Mouse (Mus musculus) stomach, embryonic 15.5 days (tissue): Measurements from ENCODE around the gene Fasn. TPM values are rescaled to one million over a fixed set of nuclear protein-coding genes. Genes with fewer than 3 reads are reported as not detected.

Experiments used
- ATAC-seq: fragments of 200-750 bp; cut with Nextera tagmentation; 2 replicates; pipeline ENCODE4 v1.8.0; 2017; ENCODE audit warnings: low read depth, moderate number of reproducible peaks, moderate TSS enrichment; ENCODE audit not compliant: insufficient read depth, low FRiP score
- H3K27ac ChIP-seq: fragments of 300-500 bp; sonication (generic); 2 replicates; pipeline ENCODE4 v1.5.1; 2015; ENCODE audit warnings: mild to moderate bottlenecking, inconsistent platforms
- H3K27me3 ChIP-seq: fragments of 300-500 bp; sonication (generic); replicated peaks from 2 replicates; pipeline ENCODE4 v1.6.1; 2015; ENCODE audit warnings: inconsistent platforms
- H3K36me3 ChIP-seq: fragments of 300-500 bp; sonication (generic); 2 replicates; pipeline ENCODE4 v1.6.1; 2015; ENCODE audit warnings: inconsistent platforms
- H3K4me1 ChIP-seq: fragments of 300-500 bp; sonication (generic); 2 replicates; pipeline ENCODE4 v1.6.1; 2015; ENCODE audit warnings: inconsistent platforms
- H3K4me2 ChIP-seq: fragments of 300-500 bp; sonication (generic); 2 replicates; pipeline ENCODE4 v1.6.1; 2015; ENCODE audit warnings: mild to moderate bottlenecking, inconsistent platforms
- H3K4me3 ChIP-seq: fragments of 300-500 bp; sonication (generic); replicated peaks from 2 replicates; pipeline ENCODE4 v1.5.1; 2015; ENCODE audit warnings: inconsistent platforms
- H3K9ac ChIP-seq: fragments of 300-500 bp; sonication (generic); 2 replicates; pipeline ENCODE4 v1.6.1; 2015; ENCODE audit warnings: inconsistent platforms
- H3K9me3 ChIP-seq: fragments of 300-500 bp; sonication (generic); 2 replicates; pipeline ENCODE4 v1.6.1; 2016; ENCODE audit warnings: inconsistent platforms
- WGBS: fragments of 180-500 bp; shearing (Covaris S2); methylation state at CpG from one replicate; pipeline ENCODE4 v1.1.7; 2015; 5-methylcytosine and 5-hydroxymethylcytosine counted together
- polyA plus RNA-seq: library from polyadenylated mRNA; unstranded; fragments of >200 nt; fragmentation: Nextera tagmentation; extraction: Ambion mirVana; gene quantifications from 2 replicates; pipeline ENCODE4 v1.2.1, GENCODE M21; 2015

Fasn gene
- polyA plus RNA-seq, 1 experiment from 2014 or later, result 45.9 TPM

GRCm38 (mm10) chr11:120825289-120825863 lies 1.0 kb upstream of the Fasn start:
- H3K36me3 ChIP-seq, result peaks cover 10% of the 10 kb centered on the region; the same call in 1 of the 2 replicates
- 48% methylated on average over 4 of the region's 4 CpGs for WGBS
- peak overlapping the region; percentile 84 for H3K4me3 ChIP-seq
- H3K4me1 ChIP-seq, result peaks cover 29% of the 10 kb centered on the region
- no peaks in the 10 kb centered on the region for H3K27me3 ChIP-seq
- no peak for ATAC-seq
- peak overlapping the region; percentile 7; the same call in 1 of the 2 replicates for H3K9ac ChIP-seq
- no peaks in the 10 kb centered on the region for H3K9me3 ChIP-seq
- peak overlapping the region; percentile 95 for H3K27ac ChIP-seq
- peak overlapping the region; percentile 80 for H3K4me2 ChIP-seq

GRCm38 (mm10) chr11:120824787-120825288 lies 491 bp upstream of the Fasn start:
- Histone ChIP-seq H3K36me3 (peaks cover 16% of the 10 kb centered on the region; the same call in 1 of the 2 replicates), H3K4me3 (peak overlapping the region; percentile 84), H3K9me3 (no peaks in the 10 kb centered on the region), H3K27me3 (no peaks in the 10 kb centered on the region), H3K4me2 (peak overlapping the region; percentile 80), H3K27ac (peak overlapping the region; percentile 95), H3K4me1 (peaks cover 29% of the 10 kb centered on the region), H3K9ac (peak overlapping the region; percentile 7; the same call in 1 of the 2 replicates)
- ATAC-seq, result peak; percentile 0; the same call in 1 of the 2 replicates
- WGBS, result under 1% methylated on average over 21 of the region's 21 CpGs

GRCm38 (mm10) chr11:120823551-120823947 lies 798 bp downstream of the Fasn start:
- WGBS, result under 1% methylated on average over 40 of the region's 40 CpGs
- peaks cover 29% of the 10 kb centered on the region for H3K36me3 ChIP-seq
- peak overlapping the region; percentile 80 for H3K4me2 ChIP-seq
- H3K9me3 ChIP-seq, result no peaks in the 10 kb centered on the region
- H3K4me3 ChIP-seq, result peak overlapping the region; percentile 84
- peak overlapping the region; percentile 95 for H3K27ac ChIP-seq
- peak; percentile 25 for ATAC-seq
- peaks cover 29% of the 10 kb centered on the region for H3K4me1 ChIP-seq
- no peaks in the 10 kb centered on the region for H3K27me3 ChIP-seq
- H3K9ac ChIP-seq, result peak overlapping the region; percentile 91

GRCm38 (mm10) chr11:120822831-120823550 lies 1.4 kb downstream of the Fasn start:
- Histone ChIP-seq H3K9ac (peak overlapping the region; percentile 91), H3K9me3 (no peaks in the 10 kb centered on the region), H3K4me3 (peak overlapping the region; percentile 84), H3K4me1 (peaks cover 29% of the 10 kb centered on the region), H3K36me3 (peaks cover 34% of the 10 kb centered on the region), H3K27ac (peak overlapping the region; percentile 95), H3K4me2 (peak overlapping the region; percentile 80), H3K27me3 (no peaks in the 10 kb centered on the region)
- WGBS, result under 1% methylated on average over 14 of the region's 14 CpGs
- ATAC-seq, result no peak

GRCm38 (mm10) chr11:120822321-120822720 lies 2.0 kb downstream of the Fasn start:
- H3K9me3 ChIP-seq, result no peaks in the 10 kb centered on the region
- H3K9ac ChIP-seq, result peak overlapping the region; percentile 91; the same call in 1 of the 2 replicates
- WGBS, result 47% methylated on average over 4 of the region's 4 CpGs
- H3K4me1 ChIP-seq, result peaks cover 29% of the 10 kb centered on the region
- peak overlapping the region; percentile 95; the same call in 1 of the 2 replicates for H3K27ac ChIP-seq
- no peaks in the 10 kb centered on the region for H3K27me3 ChIP-seq
- no peak for ATAC-seq
- peaks cover 41% of the 10 kb centered on the region for H3K36me3 ChIP-seq
- peak overlapping the region; percentile 80 for H3K4me2 ChIP-seq
- H3K4me3 ChIP-seq, result peak overlapping the region; percentile 84

- H3K36me3 ChIP-seq, result peaks cover 51% of the 10 kb centered on the region
- no peak overlapping the region for H3K27ac ChIP-seq
- 75% methylated on average over 14 of the region's 14 CpGs for WGBS
- no peaks in the 10 kb centered on the region for H3K27me3 ChIP-seq
- peak overlapping the region; percentile 80 for H3K4me2 ChIP-seq
- 0 out of 2 replicates have a peak overlapping the region, but pooled peaks have one; percentile 12 for H3K9ac ChIP-seq
- H3K4me3 ChIP-seq, result peak overlapping the region; percentile 84
- no peaks in the 10 kb centered on the region for H3K9me3 ChIP-seq
- peaks cover 29% of the 10 kb centered on the region for H3K4me1 ChIP-seq
- no peak for ATAC-seq
Measured at GRCm38 (mm10) chr11:120821076-120821922, 3.0 kb downstream of the Fasn start.

- H3K4me2 ChIP-seq, result no peak overlapping the region
- no peaks in the 10 kb centered on the region for H3K9me3 ChIP-seq
- no peak overlapping the region for H3K27ac ChIP-seq
- H3K4me1 ChIP-seq, result peaks cover 27% of the 10 kb centered on the region
- no peaks in the 10 kb centered on the region for H3K27me3 ChIP-seq
- ATAC-seq, result no peak
- WGBS, result 93% methylated on average over 14 of the region's 14 CpGs
- H3K9ac ChIP-seq, result no peak overlapping the region
- H3K4me3 ChIP-seq, result no peak overlapping the region
- peaks cover 59% of the 10 kb centered on the region for H3K36me3 ChIP-seq
Measured at GRCm38 (mm10) chr11:120820546-120820945, 3.8 kb downstream of the Fasn start.

- 93% methylated on average over 6 of the region's 6 CpGs for whole genome bisulfite sequencing
- Histone ChIP-seq H3K4me3 (no peak overlapping the region), H3K27me3 (no peaks in the 10 kb centered on the region), H3K4me2 (no peak overlapping the region), H3K36me3 (peaks cover 67% of the 10 kb centered on the region), H3K9me3 (no peaks in the 10 kb centered on the region), H3K27ac (no peak overlapping the region), H3K9ac (no peak overlapping the region), H3K4me1 (peaks cover 20% of the 10 kb centered on the region)
- no peak for ATAC-seq
Measured at GRCm38 (mm10) chr11:120819556-120819955, 4.8 kb downstream of the Fasn start.

GRCm38 (mm10) chr11:120818251-120818650 lies 6.1 kb downstream of the Fasn start:
- ATAC-seq, result no peak
- Histone ChIP-seq H3K36me3 (peaks cover 80% of the 10 kb centered on the region), H3K27me3 (no peaks in the 10 kb centered on the region), H3K4me1 (peaks cover 20% of the 10 kb centered on the region), H3K27ac (no peak overlapping the region), H3K4me3 (no peak overlapping the region), H3K9me3 (no peaks in the 10 kb centered on the region), H3K9ac (no peak overlapping the region), H3K4me2 (no peak overlapping the region)
- 94% methylated on average over 13 of the region's 13 CpGs for WGBS

GRCm38 (mm10) chr11:120817358-120817757 lies 7.0 kb downstream of the Fasn start:
- no peak for ATAC-seq
- Histone ChIP-seq H3K4me2 (no peak overlapping the region), H3K27ac (no peak overlapping the region), H3K36me3 (peaks cover 89% of the 10 kb centered on the region), H3K4me1 (peaks cover 15% of the 10 kb centered on the region), H3K9me3 (no peaks in the 10 kb centered on the region), H3K4me3 (no peak overlapping the region), H3K27me3 (no peaks in the 10 kb centered on the region), H3K9ac (no peak overlapping the region)
- WGBS, result 78% methylated on average over 6 of the region's 6 CpGs

GRCm38 (mm10) chr11:120812068-120812467 lies 12.3 kb downstream of the Fasn start:
- peaks cover 98% of the 10 kb centered on the region for H3K36me3 ChIP-seq
- H3K4me1 ChIP-seq, result no peaks in the 10 kb centered on the region
- no peaks in the 10 kb centered on the region for H3K9me3 ChIP-seq
- no peak for ATAC-seq
- no peaks in the 10 kb centered on the region for H3K27me3 ChIP-seq
- no peak overlapping the region for H3K9ac ChIP-seq
- no peak overlapping the region for H3K27ac ChIP-seq
- 94% methylated on average over 16 of the region's 16 CpGs for WGBS
- H3K4me3 ChIP-seq, result no peak overlapping the region
- no peak overlapping the region for H3K4me2 ChIP-seq
